Mouse (Mus musculus) liver, adult 2 months (tissue): Measurements from ENCODE around the gene Ankrd31.

ENCODE experiments used
- CTCF ChIP-seq: fragments of 200-500 bp; IDR thresholded peaks from 2 replicates; pipeline ENCODE4 v1.5.1; 2011; ENCODE audit warnings: low read depth, low read length, control low read depth
- POLR2A ChIP-seq: fragments of 200-500 bp; IDR thresholded peaks from 2 replicates; pipeline ENCODE4 v1.6.1; 2011; ENCODE audit warnings: low read length, control low read depth; ENCODE audit not compliant: insufficient read depth; ENCODE audit errors: extremely low read depth

DNA sequence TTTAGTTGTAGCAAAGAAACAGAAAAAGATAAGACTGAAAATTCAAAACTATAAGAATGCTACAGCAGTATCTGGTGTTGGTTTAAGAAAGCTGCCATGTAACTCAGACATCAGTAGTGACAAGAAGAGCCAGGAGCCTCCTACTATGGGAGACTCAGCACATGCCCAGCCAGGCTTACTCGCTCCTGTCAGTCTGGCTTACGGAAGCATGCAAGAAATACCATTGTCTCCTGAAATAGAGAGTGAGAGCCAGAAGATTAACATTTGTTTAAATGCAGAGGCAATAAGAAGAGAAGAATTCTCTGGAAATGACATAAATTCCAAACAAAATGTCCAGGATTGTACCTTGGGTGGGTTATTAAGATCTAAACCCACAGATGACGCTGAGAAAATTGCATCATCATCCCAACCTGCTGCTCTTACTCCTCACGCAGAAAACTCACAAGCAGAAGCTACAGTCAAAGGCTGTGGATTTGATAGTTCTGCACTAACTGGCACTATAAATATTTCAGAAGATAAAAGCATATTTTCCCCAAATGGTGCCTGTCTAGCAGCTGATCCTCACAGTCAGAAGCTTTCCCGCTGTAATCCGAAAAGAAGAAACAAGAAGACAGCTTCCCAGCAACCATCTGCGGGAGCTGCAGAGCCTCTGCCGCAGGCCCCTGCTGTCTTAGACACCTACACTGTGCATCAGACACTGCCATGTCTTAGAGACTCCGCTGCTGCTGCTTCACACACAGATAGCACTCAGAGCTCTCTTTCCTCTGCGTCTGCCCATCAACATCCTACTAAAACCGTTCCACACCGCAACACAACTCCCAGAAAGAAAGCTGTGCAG is 130.4 kb downstream of the Ankrd31 start:
- no peak for TF ChIP-seq POLR2A
- no peak for TF ChIP-seq CTCF
